In genomic region chr1:15007663-15008344, GRCm38 (mm10) we compare ENCODE assay signal across 8 mouse cellular contexts.
A peak's percentile ranks its signal among the peaks of the same experiment; 100 is the strongest.
DNase-seq lines count a peak whose midpoint lies in the region; ATAC-seq and TF ChIP-seq lines count a peak whose summit lies in the region.

No protein-coding gene starts in this region.

- no peaks in the 10 kb centered on the region for H3K9me3 ChIP-seq in lung, embryonic 14.5 days (ENCODE audit: low read depth, low read length)
- H3K9me3 ChIP-seq in hindbrain, postnatal 0 days (ENCODE audit: low read length), result no peaks in the 10 kb centered on the region
- H3K9me3 ChIP-seq in stomach, postnatal 0 days (ENCODE audit: control insufficient read depth, low read length), result no peaks in the 10 kb centered on the region

- 5% methylated on average over 3 of the region's 3 CpGs for WGBS in lung, embryonic 14.5 days
- 1% methylated on average over 3 of the region's 3 CpGs for WGBS in hindbrain, postnatal 0 days
- 6% methylated on average over 3 of the region's 3 CpGs for WGBS in stomach, postnatal 0 days

- no peak for ATAC-seq in lung, embryonic 14.5 days (ENCODE audit: insufficient read depth)
- ATAC-seq in hindbrain, postnatal 0 days, result peak; percentile 82
- ATAC-seq in stomach, postnatal 0 days (ENCODE audit: low FRiP score, low TSS enrichment), result no peak

- no peak overlapping the region for H3K27ac ChIP-seq in lung, embryonic 14.5 days (ENCODE audit: low read depth)
- no peak overlapping the region for H3K27ac ChIP-seq in hindbrain, postnatal 0 days
- H3K27ac ChIP-seq in stomach, postnatal 0 days (replicated peaks), result no peak overlapping the region

- no peaks in the 10 kb centered on the region for H3K36me3 ChIP-seq in lung, embryonic 14.5 days (ENCODE audit: insufficient read depth)
- H3K36me3 ChIP-seq in hindbrain, postnatal 0 days (ENCODE audit: insufficient read depth, low read length), result no peaks in the 10 kb centered on the region
- no peaks in the 10 kb centered on the region for H3K36me3 ChIP-seq in stomach, postnatal 0 days (ENCODE audit: control insufficient read depth, insufficient read depth, low read length)

- H3K4me2 ChIP-seq in lung, embryonic 14.5 days, result no peak overlapping the region
- H3K4me2 ChIP-seq in hindbrain, postnatal 0 days (ENCODE audit: low read depth, low read length), result no peak overlapping the region
- H3K4me2 ChIP-seq in stomach, postnatal 0 days (replicated peaks; ENCODE audit: low read depth), result no peak overlapping the region

- H3K27me3 ChIP-seq in lung, embryonic 14.5 days (ENCODE audit: insufficient read depth, low read length), result no peaks in the 10 kb centered on the region
- H3K27me3 ChIP-seq in hindbrain, postnatal 0 days (ENCODE audit: insufficient read depth, low read length), result no peaks in the 10 kb centered on the region
- no peaks in the 10 kb centered on the region for H3K27me3 ChIP-seq in stomach, postnatal 0 days (ENCODE audit: control insufficient read depth, insufficient read depth, low read length)

- no peak overlapping the region for H3K9ac ChIP-seq in lung, embryonic 14.5 days
- H3K9ac ChIP-seq in hindbrain, postnatal 0 days (replicated peaks; ENCODE audit: low read length), result no peak overlapping the region
- H3K9ac ChIP-seq in stomach, postnatal 0 days (ENCODE audit: low read length), result no peak overlapping the region

- no peak for TF ChIP-seq EP300 in stomach, postnatal 0 days (optimal IDR thresholded peaks at IDR 0.05)

- TF ChIP-seq CTCF in lung, embryonic 14.5 days (IDR thresholded peaks at IDR 0.05; ENCODE audit: low read depth), result peak; percentile 76
- TF ChIP-seq CTCF in hindbrain, postnatal 0 days (IDR thresholded peaks at IDR 0.05; ENCODE audit: low read depth), result peak; percentile 76
- peak; percentile 86 for TF ChIP-seq CTCF in stomach, postnatal 0 days (IDR thresholded peaks at IDR 0.05; ENCODE audit: low read depth)

- DNase-seq in cerebellum, adult 9-10 months, result peak; percentile 67
- no peak for DNase-seq in cerebellum, postnatal 4 days (ENCODE audit: low spot score in 2 of 2)
- peak; percentile 84 for DNase-seq in lung, embryonic 14.5 days
- DNase-seq in lung, adult 18-20 months, result no peak
- DNase-seq in hindbrain, postnatal 0 days (ENCODE audit: low spot score), result peak; percentile 83
- DNase-seq in stomach, postnatal 0 days (ENCODE audit: low spot score), result no peak
- DNase-seq in right cerebral cortex, postnatal 4 days, result no peak
- DNase-seq in adrenal gland, postnatal 14 days, result no peak

- no peak overlapping the region for H3K4me3 ChIP-seq in lung, embryonic 14.5 days (ENCODE audit: low read depth, low read length)
- H3K4me3 ChIP-seq in hindbrain, postnatal 0 days (ENCODE audit: low read length), result no peak overlapping the region
- H3K4me3 ChIP-seq in stomach, postnatal 0 days (ENCODE audit: low read depth, low read length), result no peak overlapping the region

- no peaks in the 10 kb centered on the region for H3K4me1 ChIP-seq in lung, embryonic 14.5 days (ENCODE audit: insufficient read depth)
- H3K4me1 ChIP-seq in hindbrain, postnatal 0 days (ENCODE audit: insufficient read depth, low read length), result no peaks in the 10 kb centered on the region
- H3K4me1 ChIP-seq in stomach, postnatal 0 days (replicated peaks; ENCODE audit: control insufficient read depth, insufficient read depth), result no peaks in the 10 kb centered on the region

Comparison
In these comparisons a context has a peak if more than half of its experiments do, and no peak if none do; other contexts are left out.
1. DNase-seq: peak in cerebellum, adult 9-10 months (single experiment), lung, embryonic 14.5 days (single experiment) and hindbrain, postnatal 0 days (single experiment); none in cerebellum, postnatal 4 days (0 of 2), lung, adult 18-20 months (0 of 2), stomach, postnatal 0 days (single experiment), right cerebral cortex, postnatal 4 days (single experiment) and adrenal gland, postnatal 14 days (single experiment).
2. Peak in every context shown above with its lines, with median percentiles within 50 percentile points of each other: CTCF ChIP-seq.